Mouse (Mus musculus) stomach, embryonic 14.5 days (tissue): ENCODE measurements around the gene Wdr75. TPM values are rescaled to one million over a fixed set of nuclear protein-coding genes. Genes with fewer than 3 reads are reported as not detected.
A peak's percentile ranks its signal among the peaks of the same experiment; 100 is the strongest.

Experiments
- ATAC-seq: fragments of 200-750 bp; cut with Nextera tagmentation; 2 replicates; pipeline ENCODE4 v1.8.0; 2017; ENCODE audit warnings: low read depth, moderate TSS enrichment; ENCODE audit not compliant: insufficient number of reproducible peaks, insufficient read depth, low FRiP score
- H3K27ac ChIP-seq: fragments of 300-500 bp; sonication (generic); 2 replicates; pipeline ENCODE4 v1.5.1; 2014; ENCODE audit warnings: mild to moderate bottlenecking, low read length, moderate library complexity, mixed read lengths
- H3K27me3 ChIP-seq: fragments of 300-500 bp; sonication (generic); 2 replicates; pipeline ENCODE4 v1.6.1; 2014; ENCODE audit warnings: low read length, control low read depth, mixed read lengths; ENCODE audit not compliant: control insufficient read depth, insufficient read depth
- H3K36me3 ChIP-seq: fragments of 300-500 bp; sonication (generic); 2 replicates; pipeline ENCODE4 v1.6.1; 2014; ENCODE audit warnings: mild to moderate bottlenecking, control low read depth, low read length, moderate library complexity, mixed read lengths; ENCODE audit not compliant: control insufficient read depth, insufficient read depth
- H3K4me1 ChIP-seq: fragments of 300-500 bp; sonication (generic); 2 replicates; pipeline ENCODE4 v1.6.1; 2014; ENCODE audit warnings: low read length, control low read depth, mixed read lengths; ENCODE audit not compliant: control insufficient read depth, insufficient read depth
- H3K4me2 ChIP-seq: fragments of 300-500 bp; sonication (generic); replicated peaks from 2 replicates; pipeline ENCODE4 v1.6.1; 2014; ENCODE audit warnings: low read depth, low read length, control low read depth
- H3K4me3 ChIP-seq: fragments of 300-500 bp; sonication (generic); 2 replicates; pipeline ENCODE4 v1.5.1; 2014; ENCODE audit warnings: low read depth, low read length, control low read depth
- H3K9ac ChIP-seq: fragments of 300-500 bp; sonication (generic); replicated peaks from 2 replicates; pipeline ENCODE4 v1.6.1; 2014; ENCODE audit warnings: low read depth, mild to moderate bottlenecking, control low read depth, low read length, moderate library complexity, mixed read lengths
- H3K9me3 ChIP-seq: fragments of 300-500 bp; sonication (generic); 2 replicates; pipeline ENCODE4 v1.6.1; 2016; ENCODE audit warnings: low read depth, low read length, control low read depth; ENCODE audit not compliant: control insufficient read depth
- WGBS: fragments of 180-500 bp; shearing (Covaris S2); extraction: QIAGEN DNeasy Blood & Tissue Kit; methylation state at CpG from one replicate; pipeline ENCODE4 v1.1.7; 2014; 5-methylcytosine and 5-hydroxymethylcytosine counted together
- polyA plus RNA-seq: library from polyadenylated mRNA; unstranded; fragments of >200 nt; fragmentation: Nextera tagmentation; extraction: Ambion mirVana; gene quantifications from 2 replicates; pipeline ENCODE4 v1.2.1, GENCODE M21; 2014

The Wdr75 gene
- polyA plus RNA-seq, 1 experiment from 2014 or later: 88.6 TPM

GRCm38 (mm10) chr1:45868479-45869137 lies 73.6 kb downstream of the Wdr75 start:
- no peak overlapping the region for H3K4me2 ChIP-seq

More at GRCm38 (mm10) chr1:45868479-45869137, 73.6 kb downstream of the Wdr75 start:
- no peaks in the 10 kb centered on the region for H3K36me3 ChIP-seq
- H3K9me3 ChIP-seq: no peaks in the 10 kb centered on the region
- ATAC-seq: no peak
- H3K9ac ChIP-seq: no peak overlapping the region
- H3K27me3 ChIP-seq: no peaks in the 10 kb centered on the region
- peak overlapping the region; percentile 55 for H3K27ac ChIP-seq
- 61% methylated on average over 3 of the region's 3 CpGs for WGBS
- H3K4me3 ChIP-seq: no peak overlapping the region
- peaks cover 18% of the 10 kb centered on the region for H3K4me1 ChIP-seq

Other genes with a start within 250 kb of the Wdr75 start
- gene Gm5269, start 95.1 kb downstream of the Wdr75 start, polyA plus RNA-seq: not detected in 2 replicates
- 74.0 and 83.9 TPM in 2 replicates for gene Slc40a1, start 131.4 kb downstream of the Wdr75 start, polyA plus RNA-seq